Mouse (Mus musculus): ENCODE measurements around the gene Rfx3. TPM values are rescaled to one million over a fixed set of nuclear protein-coding genes. Genes with fewer than 3 reads are reported as not detected.

Gene Rfx3
- polyA plus RNA-seq, 1 experiment from 2014 or later = 6.7 TPM

- Histone ChIP-seq H3K27me3 (replicated peaks) (no peaks in the 10 kb centered on the region), H3K27ac (ENCODE audit: poor library complexity, severe bottlenecking) (peak overlapping the region; percentile 93), H3K36me3 (no peaks in the 10 kb centered on the region), H3K9ac (no peak overlapping the region), H3K4me2 (peak overlapping the region; percentile 21), H3K9me3 (replicated peaks) (no peaks in the 10 kb centered on the region), H3K4me1 (replicated peaks) (peaks cover 4% of the 10 kb centered on the region), H3K4me3 (no peak overlapping the region)
- WGBS = 41% methylated on average over 1 of the region's 1 CpGs
- peak; percentile 73; the same call in 1 of the 2 replicates for ATAC-seq (ENCODE audit: insufficient number of reproducible peaks, low FRiP score)
These were observed 7.5 kb downstream of the Rfx3 start for GRCm38 (mm10) chr19:28003474-28003873.

GRCm38 (mm10) chr19:28002708-28003107, 8.3 kb downstream of the Rfx3 start:
- Histone ChIP-seq H3K9me3 (replicated peaks) (no peaks in the 10 kb centered on the region), H3K9ac (no peak overlapping the region), H3K4me3 (no peak overlapping the region), H3K4me2 (no peak overlapping the region), H3K27me3 (replicated peaks) (no peaks in the 10 kb centered on the region), H3K4me1 (replicated peaks) (peaks cover 4% of the 10 kb centered on the region), H3K27ac (ENCODE audit: poor library complexity, severe bottlenecking) (0 out of 2 replicates have a peak overlapping the region, but pooled peaks have one; percentile 43), H3K36me3 (no peaks in the 10 kb centered on the region)
- WGBS = 76% methylated on average over 3 of the region's 3 CpGs
- no peak for ATAC-seq (ENCODE audit: insufficient number of reproducible peaks, low FRiP score)

GRCm38 (mm10) chr19:27992800-27993199, 18.2 kb downstream of the Rfx3 start:
- H3K4me2 ChIP-seq = no peak overlapping the region
- no peak overlapping the region for H3K9ac ChIP-seq
- H3K4me1 ChIP-seq (replicated peaks) = no peaks in the 10 kb centered on the region
- H3K36me3 ChIP-seq = peaks cover 3% of the 10 kb centered on the region; the same call in 1 of the 2 replicates
- H3K9me3 ChIP-seq (replicated peaks) = no peaks in the 10 kb centered on the region
- no peak for ATAC-seq (ENCODE audit: insufficient number of reproducible peaks, low FRiP score)
- H3K27ac ChIP-seq (ENCODE audit: poor library complexity, severe bottlenecking) = no peak overlapping the region
- no peaks in the 10 kb centered on the region for H3K27me3 ChIP-seq (replicated peaks)
- WGBS = 88% methylated on average over 7 of the region's 7 CpGs
- no peak overlapping the region for H3K4me3 ChIP-seq

- H3K36me3 ChIP-seq = no peaks in the 10 kb centered on the region
- no peaks in the 10 kb centered on the region for H3K9me3 ChIP-seq (replicated peaks)
- no peak overlapping the region for H3K4me3 ChIP-seq
- H3K4me2 ChIP-seq = no peak overlapping the region
- H3K4me1 ChIP-seq (replicated peaks) = 0 out of 2 replicates have a peak, but pooled peaks cover 7% of the 10 kb centered on the region
- no peak overlapping the region for H3K27ac ChIP-seq (ENCODE audit: poor library complexity, severe bottlenecking)
- H3K9ac ChIP-seq = no peak overlapping the region
- WGBS = 78% methylated on average over 3 of the region's 3 CpGs
- H3K27me3 ChIP-seq (replicated peaks) = no peaks in the 10 kb centered on the region
- ATAC-seq (ENCODE audit: insufficient number of reproducible peaks, low FRiP score) = no peak
These were observed 22.2 kb downstream of the Rfx3 start for GRCm38 (mm10) chr19:27988746-27989145.

GRCm38 (mm10) chr19:27967590-27967989, 43.4 kb downstream of the Rfx3 start:
- Histone ChIP-seq H3K27ac (ENCODE audit: poor library complexity, severe bottlenecking) (no peak overlapping the region), H3K27me3 (replicated peaks) (no peaks in the 10 kb centered on the region), H3K36me3 (no peaks in the 10 kb centered on the region), H3K4me3 (no peak overlapping the region), H3K4me2 (no peak overlapping the region), H3K9ac (no peak overlapping the region), H3K4me1 (replicated peaks) (no peaks in the 10 kb centered on the region), H3K9me3 (replicated peaks) (no peaks in the 10 kb centered on the region)
- WGBS = 70% methylated on average over 3 of the region's 3 CpGs
- ATAC-seq (ENCODE audit: insufficient number of reproducible peaks, low FRiP score) = no peak

GRCm38 (mm10) chr19:27961271-27961670, 49.7 kb downstream of the Rfx3 start:
- peaks cover 4% of the 10 kb centered on the region; the same call in 1 of the 2 replicates for H3K36me3 ChIP-seq
- no peak for ATAC-seq (ENCODE audit: insufficient number of reproducible peaks, low FRiP score)
- 80% methylated on average over 3 of the region's 3 CpGs for WGBS

GRCm38 (mm10) chr19:27935453-27935852, 75.5 kb downstream of the Rfx3 start:
- no peak overlapping the region for H3K4me3 ChIP-seq
- no peak for ATAC-seq (ENCODE audit: insufficient number of reproducible peaks, low FRiP score)
- H3K36me3 ChIP-seq = no peaks in the 10 kb centered on the region
- no peaks in the 10 kb centered on the region for H3K27me3 ChIP-seq (replicated peaks)
- peaks cover 3% of the 10 kb centered on the region; the same call in 1 of the 2 replicates for H3K4me1 ChIP-seq (replicated peaks)
- no peaks in the 10 kb centered on the region for H3K9me3 ChIP-seq (replicated peaks)
- H3K27ac ChIP-seq (ENCODE audit: poor library complexity, severe bottlenecking) = no peak overlapping the region
- H3K9ac ChIP-seq = no peak overlapping the region
- no peak overlapping the region for H3K4me2 ChIP-seq
- WGBS = 69% methylated on average over 3 of the region's 3 CpGs

More at GRCm38 (mm10) chr19:27961271-27961670, 49.7 kb downstream of the Rfx3 start:
- no peaks in the 10 kb centered on the region for H3K27me3 ChIP-seq (replicated peaks)
- no peak overlapping the region for H3K4me2 ChIP-seq
- no peak overlapping the region for H3K9ac ChIP-seq
- no peak overlapping the region for H3K4me3 ChIP-seq
- H3K27ac ChIP-seq (ENCODE audit: poor library complexity, severe bottlenecking) = no peak overlapping the region
- no peaks in the 10 kb centered on the region for H3K4me1 ChIP-seq (replicated peaks)
- no peaks in the 10 kb centered on the region for H3K9me3 ChIP-seq (replicated peaks)

- Histone ChIP-seq H3K4me2 (no peak overlapping the region), H3K27ac (ENCODE audit: poor library complexity, severe bottlenecking) (no peak overlapping the region), H3K36me3 (no peaks in the 10 kb centered on the region), H3K9ac (no peak overlapping the region), H3K4me3 (no peak overlapping the region), H3K4me1 (replicated peaks) (peaks cover 6% of the 10 kb centered on the region), H3K27me3 (replicated peaks) (no peaks in the 10 kb centered on the region), H3K9me3 (replicated peaks) (no peaks in the 10 kb centered on the region)
- 92% methylated on average over 2 of the region's 2 CpGs for WGBS
- ATAC-seq (ENCODE audit: insufficient number of reproducible peaks, low FRiP score) = no peak
These were observed 79.8 kb downstream of the Rfx3 start for GRCm38 (mm10) chr19:27931136-27931535.

- no peak overlapping the region for H3K27ac ChIP-seq (ENCODE audit: poor library complexity, severe bottlenecking)
- no peak for ATAC-seq (ENCODE audit: insufficient number of reproducible peaks, low FRiP score)
- no peaks in the 10 kb centered on the region for H3K36me3 ChIP-seq
- 43% methylated on average over 3 of the region's 3 CpGs for WGBS
- no peak overlapping the region for H3K9ac ChIP-seq
- H3K4me2 ChIP-seq = no peak overlapping the region
- H3K4me3 ChIP-seq = no peak overlapping the region
- H3K27me3 ChIP-seq (replicated peaks) = no peaks in the 10 kb centered on the region
- H3K4me1 ChIP-seq (replicated peaks) = peaks cover 4% of the 10 kb centered on the region; the same call in 1 of the 2 replicates
- no peaks in the 10 kb centered on the region for H3K9me3 ChIP-seq (replicated peaks)
These were observed 84.6 kb downstream of the Rfx3 start for GRCm38 (mm10) chr19:27926378-27926777.

- 40% methylated on average over 2 of the region's 2 CpGs for WGBS
- no peak overlapping the region for H3K4me2 ChIP-seq
- H3K4me1 ChIP-seq (replicated peaks) = no peaks in the 10 kb centered on the region
- H3K27me3 ChIP-seq (replicated peaks) = no peaks in the 10 kb centered on the region
- no peaks in the 10 kb centered on the region for H3K9me3 ChIP-seq (replicated peaks)
- H3K4me3 ChIP-seq = no peak overlapping the region
- no peak overlapping the region for H3K9ac ChIP-seq
- no peaks in the 10 kb centered on the region for H3K36me3 ChIP-seq
- ATAC-seq (ENCODE audit: insufficient number of reproducible peaks, low FRiP score) = no peak
- no peak overlapping the region for H3K27ac ChIP-seq (ENCODE audit: poor library complexity, severe bottlenecking)
These were observed 91.9 kb downstream of the Rfx3 start for GRCm38 (mm10) chr19:27919040-27919439.

GRCm38 (mm10) chr19:27916446-27916845, 94.5 kb downstream of the Rfx3 start:
- 57% methylated on average over 2 of the region's 2 CpGs for WGBS
- Histone ChIP-seq H3K4me2 (no peak overlapping the region), H3K9ac (no peak overlapping the region), H3K36me3 (no peaks in the 10 kb centered on the region), H3K27me3 (replicated peaks) (no peaks in the 10 kb centered on the region), H3K27ac (ENCODE audit: poor library complexity, severe bottlenecking) (no peak overlapping the region), H3K4me1 (replicated peaks) (no peaks in the 10 kb centered on the region), H3K9me3 (replicated peaks) (no peaks in the 10 kb centered on the region), H3K4me3 (no peak overlapping the region)
- no peak for ATAC-seq (ENCODE audit: insufficient number of reproducible peaks, low FRiP score)

- WGBS = 54% methylated on average over 5 of the region's 5 CpGs
- Histone ChIP-seq H3K9me3 (replicated peaks) (no peaks in the 10 kb centered on the region), H3K36me3 (no peaks in the 10 kb centered on the region), H3K9ac (no peak overlapping the region), H3K27me3 (replicated peaks) (no peaks in the 10 kb centered on the region), H3K27ac (ENCODE audit: poor library complexity, severe bottlenecking) (no peak overlapping the region), H3K4me2 (no peak overlapping the region), H3K4me1 (replicated peaks) (0 out of 2 replicates have a peak, but pooled peaks cover 8% of the 10 kb centered on the region), H3K4me3 (no peak overlapping the region)
- ATAC-seq (ENCODE audit: insufficient number of reproducible peaks, low FRiP score) = no peak
These were observed 104.0 kb downstream of the Rfx3 start for GRCm38 (mm10) chr19:27906976-27907375.

All from heart, embryonic 12.5 days (tissue).